Mouse (Mus musculus): ENCODE results near the gene Alg9.

Gene Alg9

DNA sequence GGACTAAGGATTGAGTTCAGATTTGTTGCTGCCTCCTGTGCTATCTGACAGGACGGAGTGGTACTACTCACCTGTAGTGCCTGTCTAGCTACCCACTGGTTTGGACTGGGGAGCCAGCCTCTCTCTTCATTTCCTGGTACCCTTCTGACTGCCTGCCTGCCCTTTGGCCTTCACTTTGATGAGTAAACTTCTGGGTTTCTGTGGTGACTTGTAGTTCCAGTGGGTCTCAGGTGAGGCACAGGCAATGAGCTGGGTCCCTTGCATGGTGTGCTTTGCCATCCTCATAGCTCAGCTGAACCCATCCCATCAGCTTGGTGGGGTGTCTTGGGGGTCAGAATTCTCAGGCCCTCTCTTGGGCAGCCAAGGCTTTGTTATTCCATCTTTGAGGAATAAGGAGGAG, 112.1 kb downstream of the Alg9 start:
- DNase-seq (ENCODE audit: low spot score) = no peak

DNA sequence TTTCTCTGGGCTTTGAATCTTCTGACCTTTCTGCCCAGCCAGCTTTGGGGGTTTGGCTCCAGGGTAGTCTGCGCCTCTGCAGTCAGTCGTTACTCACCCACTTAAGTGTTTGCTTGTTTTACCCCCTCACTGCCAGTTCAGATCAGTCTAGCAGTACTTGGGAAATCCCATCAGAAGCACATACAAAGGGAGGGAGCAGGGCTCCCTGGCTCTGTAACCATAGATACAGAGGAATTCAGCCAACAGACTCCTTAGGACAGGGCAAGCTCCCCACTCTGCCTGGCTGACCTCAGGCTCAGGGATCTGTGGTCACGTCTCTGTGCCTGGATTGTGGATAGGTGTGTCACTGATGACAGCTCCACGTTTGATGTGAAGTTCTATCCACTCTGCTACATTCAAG, 112.5 kb downstream of the Alg9 start:
- DNase-seq (ENCODE audit: low spot score) = no peak

GRCm38 (mm10) chr9:50889211-50889610, 114.4 kb downstream of the Alg9 start:
- no peak for DNase-seq (ENCODE audit: low spot score)

GRCm38 (mm10) chr9:50889964-50890363, 115.1 kb downstream of the Alg9 start:
- no peak for DNase-seq (ENCODE audit: low spot score)

- no peak for DNase-seq (ENCODE audit: low spot score)
Measured at GRCm38 (mm10) chr9:50890494-50891090, 115.8 kb downstream of the Alg9 start.

Measured in ovary, postnatal 10 days (tissue).